Mouse (Mus musculus) limb, embryonic 13.5 days (tissue): ENCODE measurements around the gene Dis3. TPM values are rescaled to one million over a fixed set of nuclear protein-coding genes. Genes with fewer than 3 reads are reported as not detected.

Source experiments
- ATAC-seq: fragments of 200-750 bp; cut with Nextera tagmentation; 2 replicates; pipeline ENCODE4 v1.8.0; 2017; ENCODE audit warnings: low read depth, moderate number of reproducible peaks, moderate TSS enrichment; ENCODE audit not compliant: low FRiP score
- H3K27ac ChIP-seq: fragments of 300-500 bp; sonication (generic); 2 replicates; pipeline ENCODE4 v1.5.1; 2015; ENCODE audit warnings: inconsistent platforms, mild to moderate bottlenecking, moderate library complexity
- H3K27me3 ChIP-seq: fragments of 300-500 bp; sonication (generic); 2 replicates; pipeline ENCODE4 v1.6.1; 2015; ENCODE audit warnings: mild to moderate bottlenecking, inconsistent platforms
- H3K36me3 ChIP-seq: fragments of 300-500 bp; sonication (generic); 2 replicates; pipeline ENCODE4 v1.6.1; 2015; ENCODE audit warnings: inconsistent platforms, mild to moderate bottlenecking, moderate library complexity
- H3K4me1 ChIP-seq: fragments of 300-500 bp; sonication (generic); 2 replicates; pipeline ENCODE4 v1.6.1; 2015; ENCODE audit warnings: inconsistent platforms
- H3K4me2 ChIP-seq: fragments of 300-500 bp; sonication (generic); replicated peaks from 2 replicates; pipeline ENCODE4 v1.6.1; 2015; ENCODE audit warnings: inconsistent platforms, mild to moderate bottlenecking, moderate library complexity
- H3K4me3 ChIP-seq: fragments of 300-500 bp; sonication (generic); 2 replicates; pipeline ENCODE4 v1.5.1; 2015; ENCODE audit warnings: moderate library complexity, mild to moderate bottlenecking, inconsistent platforms
- H3K9ac ChIP-seq: fragments of 300-500 bp; sonication (generic); 2 replicates; pipeline ENCODE4 v1.6.1; 2015; ENCODE audit warnings: mild to moderate bottlenecking, inconsistent platforms
- H3K9me3 ChIP-seq: fragments of 300-500 bp; sonication (generic); 2 replicates; pipeline ENCODE4 v1.6.1; 2016; ENCODE audit warnings: inconsistent platforms
- whole genome bisulfite sequencing: fragments of 180-500 bp; shearing (Covaris S2); methylation state at CpG from one replicate; pipeline ENCODE4 v1.1.7; 2015; 5-methylcytosine and 5-hydroxymethylcytosine counted together
- polyA plus RNA-seq: library from polyadenylated mRNA; unstranded; fragments of >200 nt; fragmentation: Nextera tagmentation; extraction: Ambion mirVana; gene quantifications from 2 replicates; pipeline ENCODE4 v1.2.1, GENCODE M21; 2015

The Dis3 gene
- polyA plus RNA-seq, result 35.0 and 36.4 TPM in 2 replicates

DNA sequence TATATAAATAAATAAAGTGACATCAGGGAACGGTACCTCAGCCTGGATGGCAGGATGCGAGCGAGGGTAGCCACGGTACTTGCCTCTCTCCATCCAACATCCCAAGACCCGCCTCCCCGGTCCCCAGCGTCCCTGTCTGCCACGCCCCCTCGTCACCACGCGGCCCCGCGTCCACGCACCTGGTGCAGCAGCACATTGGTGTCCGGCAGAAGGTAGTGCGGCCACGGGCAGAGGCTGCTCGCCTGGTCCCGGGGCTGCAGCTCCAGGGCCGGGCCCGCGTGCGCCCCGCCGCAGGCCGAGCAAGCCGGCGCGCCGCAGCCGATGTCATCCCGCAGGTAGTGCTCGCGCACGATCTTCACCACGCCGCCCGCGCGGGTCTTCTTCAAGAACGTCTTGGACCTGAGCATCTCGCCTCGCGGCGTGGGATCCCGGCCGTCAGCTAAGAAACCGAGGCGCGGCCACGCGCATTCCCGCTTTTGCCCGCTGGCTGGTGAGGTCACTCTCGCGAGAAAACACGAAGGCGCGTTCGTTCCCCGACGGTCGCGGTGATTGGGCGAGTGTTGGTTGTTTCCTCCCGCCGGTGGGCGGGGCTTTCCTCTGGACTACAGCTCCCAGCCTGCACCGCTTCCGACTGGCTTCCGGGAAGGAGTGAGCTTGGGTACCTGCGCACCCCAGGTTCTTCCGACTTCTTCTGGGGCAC lies at the start of gene Dis3, which contains the start of gene Pibf1:
TSS of gene Dis3 (minus strand) at position 504 of the 700 bp plus-strand sequence.
TSS of gene Pibf1 (plus strand) at position 158 of the 700 bp plus-strand sequence.
- peaks cover 54% of the 10 kb centered on the region for H3K36me3 ChIP-seq

DNA sequence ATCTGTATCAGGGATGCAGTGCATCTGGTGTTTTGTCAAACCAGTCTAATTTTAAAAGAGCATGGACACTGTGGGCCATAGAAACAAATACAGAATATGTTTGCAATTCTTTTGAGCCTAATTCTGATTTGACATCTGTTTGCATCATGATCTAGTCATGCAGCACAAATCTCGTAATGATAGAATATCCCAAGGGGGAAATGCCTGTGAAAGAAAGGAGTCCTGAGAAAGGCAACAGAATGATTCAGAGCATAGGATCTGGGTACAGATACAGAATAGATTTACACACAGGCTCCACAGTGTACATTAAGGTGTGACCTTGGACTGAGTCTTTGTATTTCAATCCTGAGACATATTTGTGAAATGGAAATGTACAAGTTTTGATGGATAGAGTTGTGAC lies 47.3 kb upstream of the Dis3 start:
- WGBS, result 82% methylated on average over 1 of the region's 1 CpGs
- no peak for ATAC-seq
- Histone ChIP-seq H3K27ac (no peak overlapping the region), H3K4me3 (no peak overlapping the region), H3K4me2 (no peak overlapping the region), H3K27me3 (no peaks in the 10 kb centered on the region), H3K9ac (no peak overlapping the region), H3K4me1 (no peaks in the 10 kb centered on the region), H3K9me3 (no peaks in the 10 kb centered on the region), H3K36me3 (peaks cover 24% of the 10 kb centered on the region)

More for the DNA sequence above, at the start of gene Dis3, which contains the start of gene Pibf1:
- WGBS, result under 1% methylated on average over 73 of the region's 73 CpGs
- H3K9me3 ChIP-seq, result no peaks in the 10 kb centered on the region
- H3K27me3 ChIP-seq, result no peaks in the 10 kb centered on the region
- H3K4me1 ChIP-seq, result peaks cover 13% of the 10 kb centered on the region
- peak; percentile 100 for ATAC-seq
- peak within 1 kb of the TSS; percentile 93 for H3K9ac ChIP-seq
- H3K4me2 ChIP-seq, result peak within 1 kb of the TSS; percentile 85
- peak within 1 kb of the TSS; percentile 95 for H3K4me3 ChIP-seq
- H3K27ac ChIP-seq, result peak within 1 kb of the TSS; percentile 67

DNA sequence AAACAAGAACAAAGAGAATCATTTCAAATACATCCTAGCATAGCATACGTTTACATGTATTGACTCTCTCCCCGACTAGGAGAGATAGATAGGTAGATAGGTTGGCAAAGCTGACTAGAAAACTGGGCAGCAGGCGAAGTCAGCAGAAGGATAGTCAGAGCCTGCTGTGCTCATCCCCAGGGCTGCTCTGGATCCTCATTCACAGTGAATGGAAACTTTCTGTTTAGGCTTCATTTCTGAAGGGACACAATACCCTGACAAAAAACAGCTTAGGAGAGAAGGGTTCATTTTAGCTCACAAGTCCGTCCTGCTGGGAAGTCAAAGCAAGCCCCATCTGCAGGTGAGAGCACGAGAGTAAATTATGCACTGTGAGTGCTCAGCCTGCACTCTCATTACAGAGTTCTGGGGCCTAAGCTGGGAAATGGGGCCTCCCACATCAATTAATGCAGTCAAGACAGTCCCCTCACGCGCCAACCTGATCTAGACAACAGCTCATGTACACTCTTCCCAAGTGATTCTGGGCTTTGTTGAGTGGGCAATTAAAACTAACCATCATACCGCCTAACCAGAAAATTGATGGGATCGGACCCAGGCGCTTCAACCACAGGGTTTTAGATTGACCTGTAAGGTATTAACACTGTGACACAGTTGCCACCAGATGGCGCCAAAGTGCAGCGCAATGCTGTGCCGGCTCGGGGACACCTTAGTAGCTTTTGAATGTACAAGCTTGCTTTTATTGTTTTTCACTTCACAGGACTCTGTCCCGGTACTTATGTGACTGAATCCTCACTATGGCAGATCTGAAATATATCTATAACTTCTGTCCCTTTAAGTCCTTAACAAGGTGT lies 42.4 kb upstream of the Dis3 start:
- Histone ChIP-seq H3K27me3 (no peaks in the 10 kb centered on the region), H3K36me3 (peaks cover 17% of the 10 kb centered on the region), H3K9ac (no peak overlapping the region), H3K27ac (no peak overlapping the region), H3K4me3 (no peak overlapping the region), H3K4me1 (no peaks in the 10 kb centered on the region), H3K4me2 (no peak overlapping the region), H3K9me3 (no peaks in the 10 kb centered on the region)
- WGBS, result 25% methylated on average over 15 of the region's 15 CpGs
- peak; percentile 90 for ATAC-seq

DNA sequence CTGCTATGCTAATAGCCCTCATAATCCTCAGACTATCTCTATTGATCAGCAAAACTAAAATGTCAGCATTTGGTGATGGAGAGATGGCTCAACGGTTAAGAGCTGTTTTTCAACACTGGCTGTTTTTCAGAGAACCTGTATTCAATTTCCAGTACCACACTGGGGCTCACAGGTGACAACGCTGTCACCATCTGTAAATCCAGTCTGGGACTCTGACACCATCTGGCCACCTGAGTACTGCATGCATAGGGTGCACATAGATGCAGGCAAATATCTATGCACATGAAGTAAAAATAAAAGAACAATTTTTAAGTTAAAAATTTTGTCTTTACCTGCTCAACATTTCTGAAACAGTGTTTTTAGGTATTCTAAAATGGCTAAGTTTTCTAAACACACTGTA lies 40.5 kb upstream of the Dis3 start:
- no peak overlapping the region for H3K4me3 ChIP-seq
- no peak for ATAC-seq
- no peaks in the 10 kb centered on the region for H3K27me3 ChIP-seq
- no peaks in the 10 kb centered on the region for H3K9me3 ChIP-seq
- no peak overlapping the region for H3K4me2 ChIP-seq
- H3K36me3 ChIP-seq, result peaks cover 27% of the 10 kb centered on the region
- 84% methylated on average over 2 of the region's 2 CpGs for WGBS
- no peaks in the 10 kb centered on the region for H3K4me1 ChIP-seq
- no peak overlapping the region for H3K27ac ChIP-seq
- no peak overlapping the region for H3K9ac ChIP-seq

DNA sequence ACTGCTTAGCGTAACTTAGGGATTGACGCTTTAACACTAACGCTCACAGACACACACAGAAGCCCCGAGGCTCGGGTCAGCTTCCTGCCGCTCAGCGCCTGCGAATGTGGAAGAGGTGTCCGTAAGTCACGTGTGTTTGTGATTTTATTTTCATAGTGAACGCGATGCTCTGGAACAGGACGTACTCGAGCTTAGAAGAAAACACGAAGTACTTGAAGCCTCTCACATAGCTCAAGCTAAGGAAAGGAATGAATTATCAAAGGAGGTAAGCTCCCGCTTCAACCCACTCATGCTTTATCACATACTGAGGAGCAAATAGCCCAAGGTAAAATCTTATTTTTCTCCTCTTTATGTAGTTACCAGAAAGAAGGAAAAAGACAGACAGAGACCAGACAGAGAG lies 36.7 kb upstream of the Dis3 start:
- H3K4me3 ChIP-seq, result no peak overlapping the region
- no peaks in the 10 kb centered on the region for H3K9me3 ChIP-seq
- H3K27me3 ChIP-seq, result no peaks in the 10 kb centered on the region
- no peak for ATAC-seq
- no peak overlapping the region for H3K27ac ChIP-seq
- 84% methylated on average over 16 of the region's 16 CpGs for WGBS
- H3K9ac ChIP-seq, result no peak overlapping the region
- H3K4me1 ChIP-seq, result no peaks in the 10 kb centered on the region
- H3K4me2 ChIP-seq, result no peak overlapping the region
- peaks cover 26% of the 10 kb centered on the region for H3K36me3 ChIP-seq

DNA sequence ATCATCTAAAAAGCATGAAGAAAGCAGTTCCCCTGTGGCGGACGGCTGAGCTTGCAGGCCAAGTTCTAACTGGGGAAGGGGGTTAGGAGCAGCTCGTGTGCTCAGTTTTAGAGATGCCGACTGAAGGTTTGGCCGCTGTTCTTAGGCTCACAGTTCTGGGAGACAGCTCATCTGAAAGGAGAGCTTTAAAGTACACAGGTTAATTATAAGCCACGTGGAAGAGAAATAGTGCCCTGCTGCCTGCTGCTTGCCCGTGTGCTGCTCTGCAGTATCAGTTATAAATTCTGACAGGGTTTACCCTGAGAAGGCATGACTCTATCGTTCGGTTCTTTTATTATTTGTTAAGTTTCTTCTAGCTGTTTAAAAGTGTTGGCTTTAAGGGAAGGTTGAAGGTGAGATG lies 36.2 kb upstream of the Dis3 start:
- Histone ChIP-seq H3K9me3 (no peaks in the 10 kb centered on the region), H3K4me1 (no peaks in the 10 kb centered on the region), H3K36me3 (peaks cover 29% of the 10 kb centered on the region), H3K27me3 (no peaks in the 10 kb centered on the region), H3K4me3 (no peak overlapping the region), H3K27ac (no peak overlapping the region), H3K9ac (no peak overlapping the region), H3K4me2 (no peak overlapping the region)
- ATAC-seq, result no peak
- WGBS, result 90% methylated on average over 9 of the region's 9 CpGs

DNA sequence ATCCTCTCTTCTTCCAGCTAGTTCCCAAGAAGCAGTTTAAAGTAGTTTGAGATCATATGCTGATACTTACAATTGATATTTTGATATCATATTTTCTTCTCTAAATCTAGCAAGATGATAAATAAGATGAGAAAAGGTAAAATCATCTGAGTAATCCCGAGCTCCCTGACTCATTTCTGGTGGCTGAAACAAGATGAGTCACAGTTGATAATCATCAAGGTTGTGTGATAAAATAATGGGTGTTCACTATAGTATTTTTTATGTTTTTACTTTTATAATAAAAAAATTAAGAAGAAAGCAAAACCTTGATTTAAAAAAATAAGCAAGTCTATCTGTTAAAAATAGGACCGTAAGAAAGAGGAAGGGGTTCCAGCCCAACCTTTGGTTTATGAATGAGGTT lies 34.5 kb upstream of the Dis3 start:
- Histone ChIP-seq H3K27me3 (no peaks in the 10 kb centered on the region), H3K4me1 (no peaks in the 10 kb centered on the region), H3K4me3 (no peak overlapping the region), H3K4me2 (no peak overlapping the region), H3K36me3 (peaks cover 32% of the 10 kb centered on the region), H3K9me3 (no peaks in the 10 kb centered on the region), H3K9ac (no peak overlapping the region), H3K27ac (no peak overlapping the region)
- ATAC-seq, result no peak
- WGBS, result 93% methylated on average over 2 of the region's 2 CpGs

DNA sequence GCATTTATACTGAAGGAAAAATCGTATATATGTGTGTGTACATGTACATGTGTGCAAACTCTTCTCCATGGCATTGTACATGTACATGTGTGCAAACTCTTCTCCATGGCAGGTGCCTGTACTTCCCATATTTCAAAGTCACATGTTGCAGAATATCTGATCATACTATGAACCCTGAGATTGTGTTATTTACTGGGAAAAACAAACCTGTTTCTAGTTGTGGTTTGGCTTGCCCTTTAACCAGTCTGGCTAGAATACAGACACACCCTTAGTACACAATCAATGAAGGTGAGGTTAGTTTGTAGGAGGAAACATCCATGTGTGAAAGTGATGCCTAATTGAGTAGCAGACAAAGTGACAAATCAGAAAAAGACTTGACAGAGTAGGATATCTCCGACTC lies 29.5 kb upstream of the Dis3 start:
- no peak for ATAC-seq
- Histone ChIP-seq H3K36me3 (peaks cover 23% of the 10 kb centered on the region), H3K4me3 (no peak overlapping the region), H3K27me3 (no peaks in the 10 kb centered on the region), H3K9me3 (no peaks in the 10 kb centered on the region), H3K27ac (no peak overlapping the region), H3K9ac (no peak overlapping the region), H3K4me2 (no peak overlapping the region), H3K4me1 (no peaks in the 10 kb centered on the region)
- WGBS, result 93% methylated on average over 2 of the region's 2 CpGs

DNA sequence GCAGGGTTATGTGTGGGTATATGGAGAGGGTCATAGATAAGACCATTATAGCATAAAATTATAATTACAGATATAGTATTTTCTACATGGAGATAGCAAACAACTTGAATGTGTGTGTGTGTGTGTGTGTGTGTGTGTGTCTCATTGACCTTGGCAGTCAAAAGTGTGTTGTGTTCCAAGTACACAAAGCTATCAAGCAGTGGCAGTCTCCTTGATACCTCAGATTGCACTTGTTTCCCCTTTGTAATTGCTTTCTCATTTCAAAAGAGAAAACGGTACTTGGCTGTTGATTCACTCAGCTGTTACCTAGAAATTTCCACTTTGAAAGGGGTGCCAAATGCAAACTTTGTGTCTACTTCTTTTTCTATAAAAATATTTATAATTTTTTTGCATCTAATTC lies 27.9 kb upstream of the Dis3 start:
- Histone ChIP-seq H3K4me2 (no peak overlapping the region), H3K4me3 (no peak overlapping the region), H3K27me3 (no peaks in the 10 kb centered on the region), H3K9ac (no peak overlapping the region), H3K27ac (no peak overlapping the region), H3K4me1 (no peaks in the 10 kb centered on the region), H3K9me3 (no peaks in the 10 kb centered on the region), H3K36me3 (peaks cover 19% of the 10 kb centered on the region)
- 83% methylated on average over 1 of the region's 1 CpGs for WGBS
- no peak for ATAC-seq

DNA sequence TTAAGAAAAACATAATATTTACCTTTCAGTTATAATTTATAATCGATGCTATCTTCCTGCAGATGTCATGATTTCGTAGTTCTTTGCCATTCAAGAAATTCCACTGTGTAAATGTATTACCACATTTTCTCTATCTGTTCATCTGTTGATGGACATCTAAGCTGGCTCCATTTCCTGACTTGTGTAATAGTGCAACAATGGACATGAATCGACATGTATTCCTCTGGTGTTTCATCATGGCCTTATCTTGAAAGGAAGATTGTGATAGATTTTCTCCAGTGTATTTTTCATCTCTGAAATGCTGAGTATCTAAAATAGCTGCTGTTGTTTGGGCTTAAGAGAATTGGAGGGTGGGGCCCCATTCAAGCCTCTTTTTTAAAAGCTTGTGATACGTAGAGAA lies 27.1 kb upstream of the Dis3 start:
- Histone ChIP-seq H3K36me3 (peaks cover 19% of the 10 kb centered on the region), H3K9ac (no peak overlapping the region), H3K4me2 (no peak overlapping the region), H3K9me3 (no peaks in the 10 kb centered on the region), H3K27ac (no peak overlapping the region), H3K27me3 (no peaks in the 10 kb centered on the region), H3K4me1 (no peaks in the 10 kb centered on the region), H3K4me3 (no peak overlapping the region)
- WGBS, result 92% methylated on average over 4 of the region's 4 CpGs
- ATAC-seq, result no peak

DNA sequence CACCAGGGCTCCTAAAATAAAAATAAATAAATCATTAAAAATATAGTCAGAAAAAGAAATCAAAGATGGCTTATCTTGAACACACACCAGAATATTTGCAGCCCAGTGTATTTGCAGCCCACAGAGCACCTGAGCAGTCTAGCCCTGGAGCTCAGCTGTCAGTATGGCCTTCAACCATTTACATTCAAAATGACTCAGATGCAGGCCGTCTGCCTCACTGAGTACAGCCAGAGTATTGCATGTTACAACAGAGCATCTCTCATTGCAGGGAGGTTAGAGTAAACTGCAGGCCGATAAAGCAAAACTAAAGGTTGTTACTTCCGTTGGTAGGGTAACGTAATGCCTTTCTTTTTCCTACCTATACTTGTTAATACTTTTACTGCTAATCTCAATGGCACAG lies 24.5 kb upstream of the Dis3 start:
- no peaks in the 10 kb centered on the region for H3K27me3 ChIP-seq
- no peak overlapping the region for H3K4me2 ChIP-seq
- no peaks in the 10 kb centered on the region for H3K9me3 ChIP-seq
- no peak overlapping the region for H3K27ac ChIP-seq
- peaks cover 9% of the 10 kb centered on the region; the same call in 1 of the 2 replicates for H3K36me3 ChIP-seq
- no peak for ATAC-seq
- no peak overlapping the region for H3K9ac ChIP-seq
- 89% methylated on average over 4 of the region's 4 CpGs for WGBS
- H3K4me3 ChIP-seq, result no peak overlapping the region
- no peaks in the 10 kb centered on the region for H3K4me1 ChIP-seq

DNA sequence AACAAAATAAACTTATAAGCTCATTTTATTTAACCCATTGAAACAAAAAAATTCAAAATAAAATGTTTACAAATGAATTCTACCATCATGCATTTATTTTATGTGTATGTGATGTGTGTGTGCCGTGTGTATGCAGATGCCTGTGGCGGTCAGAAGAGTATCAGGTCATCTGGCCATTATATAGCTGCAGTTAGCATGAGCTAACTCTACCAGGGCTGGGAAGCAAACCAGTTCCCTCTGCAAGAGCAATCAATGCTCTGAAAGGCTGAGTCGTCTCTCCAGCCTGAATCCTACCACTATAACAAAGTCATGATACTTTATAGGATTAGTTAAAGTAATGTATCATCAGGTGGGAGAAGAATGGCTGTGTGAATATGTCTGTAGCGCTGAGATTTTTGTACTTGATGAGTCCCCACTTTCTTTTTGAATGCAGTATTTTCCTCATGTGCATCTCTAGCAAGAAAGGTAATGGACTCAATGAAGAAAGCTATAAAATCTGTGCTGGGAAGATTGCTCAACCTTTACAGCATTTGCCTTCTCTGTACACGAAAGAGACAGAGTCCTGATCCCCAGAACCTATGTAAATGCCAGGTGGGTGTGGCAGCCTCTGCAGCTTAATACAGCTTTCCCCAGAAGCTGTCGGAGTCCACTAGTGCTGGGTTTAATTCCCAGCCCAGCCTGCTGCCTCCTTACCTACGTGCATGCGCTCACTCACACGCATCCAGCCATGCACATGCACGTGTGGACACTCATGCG lies 22.2 kb upstream of the Dis3 start:
- no peaks in the 10 kb centered on the region for H3K4me1 ChIP-seq
- H3K9ac ChIP-seq, result no peak overlapping the region
- no peaks in the 10 kb centered on the region for H3K9me3 ChIP-seq
- no peak overlapping the region for H3K4me2 ChIP-seq
- 88% methylated on average over 11 of the region's 11 CpGs for WGBS
- H3K4me3 ChIP-seq, result no peak overlapping the region
- no peak overlapping the region for H3K27ac ChIP-seq
- peaks cover 13% of the 10 kb centered on the region for H3K36me3 ChIP-seq
- H3K27me3 ChIP-seq, result no peaks in the 10 kb centered on the region
- no peak for ATAC-seq
